Mouse (Mus musculus) frontal cortex, postnatal 10 days (tissue): ENCODE measurements at regions not wholly inside any gene's neighbourhood (a gene's known extent, or its start where the extent isn't known, plus 50 kb on each side); places are given as distances from the start of the nearest gene placed in this dataset.

Source experiments
- DNase-seq, 2 experiments: peaks; one replicate each; pipeline ENCODE4 v3.0.0; 2022; ENCODE audit warnings: low spot score in 2 of 2, mixed read lengths in 1 of 2

DNA sequence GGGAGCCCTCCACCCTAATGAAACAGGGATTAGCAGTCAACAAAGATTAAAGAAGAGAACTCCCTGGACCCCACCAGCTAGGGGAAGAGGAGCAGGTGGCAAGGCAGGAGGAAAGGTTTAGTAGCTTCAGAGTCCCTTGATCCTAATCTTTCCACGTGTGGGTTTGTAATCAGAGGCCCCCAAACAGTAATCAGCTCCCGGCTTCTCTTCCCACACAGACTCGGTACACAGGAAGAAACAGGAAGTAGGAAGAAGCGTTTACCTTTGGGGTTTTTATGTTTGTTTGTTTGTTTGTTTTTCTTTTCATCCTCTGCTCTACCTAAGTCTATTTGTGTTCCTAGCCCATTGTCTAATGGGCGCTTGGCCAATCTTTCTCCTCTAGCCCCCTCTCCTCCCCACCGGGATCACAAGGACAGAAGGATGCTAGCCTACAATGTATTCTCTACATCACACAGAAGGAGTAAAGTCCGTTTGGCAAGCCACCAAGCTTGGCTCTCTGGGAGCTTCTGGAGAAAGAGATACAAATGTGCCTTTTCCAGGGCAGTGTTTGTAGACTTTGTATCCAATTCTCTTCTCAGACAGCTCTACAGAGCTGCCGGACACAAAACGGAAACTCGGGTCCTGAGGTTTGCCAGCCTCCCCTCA is 226.5 kb upstream of the Jarid2 start:
- no peak for DNase-seq

DNA sequence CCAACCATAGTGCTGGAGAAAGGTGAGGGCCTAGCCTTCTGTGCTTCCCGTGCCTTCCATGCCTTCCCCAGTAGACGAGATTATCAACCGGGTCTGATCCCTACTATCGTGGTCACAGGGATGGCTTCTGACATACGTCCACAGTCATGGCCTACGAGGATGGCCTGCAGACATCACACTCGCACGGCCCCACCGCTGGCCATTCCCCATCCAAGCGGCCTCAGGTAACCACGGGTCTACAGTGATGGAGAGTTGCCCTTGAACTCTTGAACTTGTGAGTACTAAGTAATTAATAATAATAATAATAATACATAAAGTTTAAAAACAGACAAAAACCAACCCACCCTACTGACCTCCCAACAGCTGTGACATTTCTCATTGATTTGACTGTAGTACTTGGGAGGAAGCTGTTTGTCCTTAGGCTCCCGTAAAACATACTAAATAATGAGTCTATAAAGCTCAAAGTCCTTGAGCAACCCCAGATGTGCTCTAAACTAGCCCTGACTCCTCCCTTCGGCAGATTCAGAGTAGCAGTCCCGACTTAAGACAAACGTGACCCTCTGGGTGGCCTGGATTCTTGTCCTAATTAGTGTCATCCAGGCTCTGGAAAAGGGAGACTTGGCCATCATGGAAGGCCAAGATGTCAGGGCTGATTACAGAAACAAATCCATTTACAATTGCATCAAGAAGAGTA is 225.9 kb upstream of the Jarid2 start:
- DNase-seq: no peak

GRCm38 (mm10) chr13:44504455-44504854 is 224.8 kb upstream of the Jarid2 start:
- no peak for DNase-seq

DNA sequence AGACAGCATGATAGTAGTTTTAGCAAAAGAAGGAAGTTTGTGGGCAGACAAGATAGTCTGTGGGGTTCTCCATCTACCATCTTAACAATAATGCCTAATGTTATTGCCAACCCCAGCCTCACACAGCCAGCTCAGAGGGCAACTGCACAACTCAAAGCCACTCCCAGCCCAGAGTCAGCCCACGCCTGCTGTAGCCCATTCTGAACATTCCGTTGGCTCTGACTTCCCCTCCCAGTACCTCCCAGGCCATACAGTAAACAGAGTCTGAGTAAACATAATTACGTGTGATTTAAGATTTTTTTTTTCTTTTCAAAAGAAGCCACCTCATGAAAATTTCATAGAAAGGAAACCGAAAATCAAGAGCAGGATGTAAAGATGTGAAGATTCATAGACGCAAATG is 222.3 kb upstream of the Jarid2 start:
- DNase-seq: no peak

- no peak for DNase-seq
Measured at GRCm38 (mm10) chr13:44509526-44510159, 219.6 kb upstream of the Jarid2 start.

DNA sequence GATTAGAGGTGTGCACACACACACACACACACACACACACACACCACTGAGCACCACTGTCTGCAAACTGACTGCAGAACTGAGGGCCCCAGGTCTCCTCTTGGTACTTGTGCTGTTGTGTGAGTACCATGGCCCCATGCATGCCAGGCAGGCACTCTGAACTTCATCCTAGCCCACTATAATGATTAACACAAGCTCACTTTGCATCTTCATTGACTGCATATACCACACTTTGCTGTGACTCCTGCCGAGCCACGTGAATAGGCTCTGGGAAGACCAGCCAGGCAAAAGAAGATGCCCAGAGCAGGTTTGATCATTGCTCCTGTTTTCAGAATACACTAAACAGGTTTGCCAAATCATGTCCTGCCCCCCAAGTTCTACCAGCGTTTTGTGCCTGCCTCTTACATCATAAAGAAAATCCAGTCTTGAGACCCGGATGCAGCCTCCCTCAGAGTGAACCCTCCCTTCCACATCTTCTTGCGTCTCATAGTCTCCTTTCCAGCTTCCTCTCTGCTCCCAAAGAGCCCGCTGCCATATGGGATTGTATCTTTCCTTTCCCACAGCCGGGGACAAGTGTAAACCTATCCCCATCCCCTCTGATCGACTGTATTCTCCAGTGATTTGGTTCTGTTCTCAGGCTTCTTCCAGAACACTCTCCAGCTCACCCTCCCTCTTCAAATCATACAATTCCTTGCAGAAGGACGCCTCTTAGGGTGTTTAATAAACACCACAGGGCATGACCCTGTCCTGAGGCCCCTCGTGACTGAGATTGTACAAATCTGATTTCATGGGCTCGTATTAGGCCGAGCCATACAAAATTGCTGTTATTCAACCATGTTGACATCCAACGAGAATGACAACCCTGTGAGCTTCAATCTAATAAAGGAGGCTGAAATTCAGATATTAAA is 215.6 kb upstream of the Jarid2 start:
- no peak for DNase-seq

DNA sequence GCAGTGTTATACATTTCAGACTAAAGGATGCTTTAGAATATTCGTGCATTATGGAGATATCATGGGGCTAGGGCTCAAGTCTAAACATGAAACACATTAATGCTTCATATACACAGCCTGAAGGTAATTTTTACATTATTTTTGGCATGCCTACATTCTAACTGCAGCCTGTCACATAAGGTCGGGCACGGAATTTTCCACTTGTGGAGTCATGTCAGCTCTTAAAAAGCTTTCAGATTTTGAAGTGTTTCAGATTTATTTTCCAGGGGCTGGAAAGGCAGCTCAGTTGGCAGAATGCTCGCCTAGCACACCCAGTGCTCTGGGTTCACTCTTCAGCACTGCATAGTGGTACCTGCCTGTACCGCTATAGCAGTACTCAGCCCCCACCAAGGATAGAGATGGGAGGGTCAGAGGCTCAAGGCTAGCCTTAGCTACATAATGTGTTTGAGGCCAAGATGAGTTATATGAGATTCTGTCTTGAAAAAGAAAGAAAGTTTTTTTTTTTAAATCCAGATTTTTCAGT is 214.6 kb upstream of the Jarid2 start:
- no peak for DNase-seq

GRCm38 (mm10) chr13:44516863-44517262 is 212.4 kb upstream of the Jarid2 start:
- no peak for DNase-seq

- no peak for DNase-seq
Measured at GRCm38 (mm10) chr13:44517312-44517711, 212.0 kb upstream of the Jarid2 start.

GRCm38 (mm10) chr13:44518215-44518614 is 211.1 kb upstream of the Jarid2 start:
- no peak for DNase-seq

- DNase-seq: no peak
Measured at GRCm38 (mm10) chr13:44523516-44523915, 205.8 kb upstream of the Jarid2 start.

DNA sequence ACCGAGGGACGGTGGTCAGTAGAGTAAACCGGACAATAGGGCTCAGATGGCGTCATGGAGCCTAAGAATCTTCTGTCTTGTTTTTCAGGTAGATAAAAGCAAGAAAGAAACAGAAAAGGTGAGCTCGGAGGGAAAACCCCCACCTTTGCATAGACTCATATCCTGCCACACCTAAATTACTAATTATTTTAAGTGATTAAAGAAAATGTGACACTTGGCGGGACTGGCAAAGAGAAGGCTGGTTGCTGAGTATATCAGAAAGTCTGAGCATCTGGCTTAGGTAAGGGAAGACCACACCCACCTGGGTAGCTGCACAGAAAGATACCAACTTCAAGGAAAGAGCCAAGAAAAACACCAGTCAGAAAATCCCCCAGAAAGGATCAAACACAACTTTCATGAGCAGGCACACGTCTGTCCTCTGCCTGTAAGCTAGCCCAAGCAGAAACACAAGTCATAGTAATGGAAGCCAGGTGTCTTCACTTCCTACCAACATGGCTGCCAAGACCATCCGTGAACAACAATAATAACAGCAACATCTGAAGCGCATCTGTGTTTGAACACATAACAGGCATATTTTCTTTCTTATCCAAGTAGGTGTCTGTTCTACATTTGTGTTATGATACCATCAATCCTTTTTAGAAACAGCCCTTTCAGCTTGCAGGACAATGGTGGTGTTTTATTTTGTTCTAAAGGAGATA is 198.3 kb upstream of the Jarid2 start:
- DNase-seq: no peak

GRCm38 (mm10) chr13:44532631-44533180 is 196.6 kb upstream of the Jarid2 start:
- DNase-seq: no peak

DNA sequence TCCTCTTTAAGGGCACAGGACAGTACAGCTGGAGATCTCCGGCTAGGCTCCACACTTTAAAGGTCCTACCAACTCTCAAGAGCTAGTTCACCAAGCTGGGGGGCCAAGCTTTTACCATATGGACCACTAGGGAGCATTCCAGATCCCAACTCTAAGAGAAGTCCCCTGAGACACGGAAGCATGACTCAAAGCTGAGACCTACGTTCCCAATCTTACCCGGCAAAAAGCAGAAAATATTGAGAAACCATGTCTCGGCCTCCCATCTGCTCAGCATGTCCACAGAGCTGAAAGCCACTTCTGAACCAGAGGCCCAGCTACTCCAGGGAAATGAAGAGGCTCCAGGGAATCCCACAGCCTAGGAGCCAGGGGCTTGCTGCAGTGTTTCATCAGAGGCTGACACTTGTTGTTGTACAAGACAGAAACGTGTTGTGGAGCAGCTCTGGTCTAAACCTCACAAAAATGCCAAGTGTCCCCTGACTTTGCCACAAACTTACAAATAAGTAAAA is 194.6 kb upstream of the Jarid2 start:
- no peak for DNase-seq

DNA sequence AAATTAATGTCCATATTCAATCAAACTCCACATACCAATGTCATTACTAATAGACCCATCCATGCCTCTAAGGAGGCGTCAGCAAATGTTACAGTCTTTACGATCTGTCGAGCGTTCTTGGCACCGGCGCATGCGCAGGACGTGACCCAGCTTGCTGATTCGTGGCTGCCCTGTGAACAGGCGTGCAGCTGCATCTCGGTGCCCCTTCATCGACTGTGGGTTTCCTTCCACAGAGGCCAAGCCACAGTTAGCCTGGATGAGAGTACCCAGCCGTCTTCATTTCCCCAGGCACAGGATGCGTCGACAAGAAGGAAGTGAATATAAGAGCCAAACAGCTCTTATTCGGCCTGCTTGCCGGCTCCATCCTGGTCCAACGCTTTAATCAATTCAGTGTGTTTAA is 193.8 kb upstream of the Jarid2 start:
- DNase-seq: no peak

GRCm38 (mm10) chr13:44538238-44538637 is 191.0 kb upstream of the Jarid2 start:
- DNase-seq: no peak

DNA sequence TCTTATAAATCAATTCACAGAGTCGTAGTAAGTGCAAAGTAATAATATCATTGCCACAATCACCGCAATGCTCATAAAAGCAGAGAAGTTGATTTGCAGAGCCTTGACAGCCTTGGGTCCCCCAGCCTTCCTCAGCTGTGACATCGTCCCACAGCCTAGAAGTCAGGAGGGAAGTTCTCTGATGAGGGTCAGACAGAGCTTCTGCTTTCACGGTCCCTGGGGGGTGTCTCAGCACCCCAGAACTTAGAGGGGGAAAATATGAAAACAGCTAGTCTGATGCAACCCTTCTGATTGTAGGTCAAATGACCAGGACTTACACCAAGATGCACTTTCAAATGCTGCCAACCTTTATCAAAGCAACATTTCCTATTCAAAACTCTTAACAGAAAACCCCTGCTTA is 188.9 kb upstream of the Jarid2 start:
- no peak for DNase-seq

DNA sequence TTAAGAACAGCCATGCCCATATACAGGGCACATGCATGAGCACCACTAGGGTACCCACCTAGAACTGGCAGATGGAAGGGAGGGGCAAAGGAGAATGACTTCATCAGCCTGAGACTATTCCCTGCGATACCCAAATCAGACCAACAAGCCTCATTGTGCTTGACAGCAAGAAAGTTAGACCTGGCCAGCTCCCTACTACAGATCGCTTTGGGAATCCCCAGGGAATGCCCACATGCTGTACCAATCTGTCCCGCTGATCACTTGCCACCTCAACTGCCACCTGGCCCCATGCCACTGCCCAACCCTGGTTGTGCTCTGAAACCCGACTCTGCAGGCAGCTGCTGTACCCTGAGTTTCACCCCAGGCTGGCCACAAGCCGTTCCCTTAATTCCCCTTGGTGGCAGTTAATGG is 188.0 kb upstream of the Jarid2 start:
- no peak for DNase-seq

DNA sequence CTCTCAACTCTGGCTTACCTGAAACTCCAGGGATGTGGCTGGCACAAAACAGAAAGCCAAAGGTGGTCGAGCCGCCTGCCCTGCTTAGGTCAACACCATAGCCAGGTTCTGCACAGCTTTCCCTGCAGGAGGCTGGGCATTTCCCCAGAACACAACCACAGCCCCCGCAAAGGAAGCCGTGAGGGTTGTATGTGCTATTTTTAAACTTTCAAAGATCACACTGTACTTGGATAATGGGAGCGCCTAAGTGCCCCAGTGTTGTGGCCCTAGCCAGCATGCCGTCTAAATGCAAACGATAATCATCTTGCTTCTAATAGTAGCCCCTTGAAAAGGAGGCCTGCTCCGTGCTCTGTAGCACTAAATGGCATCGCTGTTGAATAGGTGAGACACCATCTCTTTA is 184.5 kb upstream of the Jarid2 start:
- no peak for DNase-seq

DNA sequence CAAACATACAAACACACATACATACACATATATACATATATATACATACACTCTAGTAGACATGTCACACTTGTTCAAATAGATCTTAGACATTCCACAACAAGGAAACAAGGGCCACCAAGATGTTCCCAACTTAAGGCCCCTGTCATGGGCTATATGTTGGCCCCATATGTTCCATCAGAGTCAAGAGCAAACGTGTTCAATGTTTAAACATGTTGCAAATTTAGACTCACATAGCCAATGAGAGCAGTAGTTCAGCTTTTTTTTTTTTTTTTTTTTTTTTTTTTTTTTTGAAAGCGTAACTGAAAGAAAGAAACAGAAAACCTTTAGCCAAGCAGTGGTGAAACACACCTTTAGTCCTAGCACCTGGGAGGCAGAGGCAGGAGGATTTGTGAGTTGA is 183.0 kb upstream of the Jarid2 start:
- no peak for DNase-seq

DNA sequence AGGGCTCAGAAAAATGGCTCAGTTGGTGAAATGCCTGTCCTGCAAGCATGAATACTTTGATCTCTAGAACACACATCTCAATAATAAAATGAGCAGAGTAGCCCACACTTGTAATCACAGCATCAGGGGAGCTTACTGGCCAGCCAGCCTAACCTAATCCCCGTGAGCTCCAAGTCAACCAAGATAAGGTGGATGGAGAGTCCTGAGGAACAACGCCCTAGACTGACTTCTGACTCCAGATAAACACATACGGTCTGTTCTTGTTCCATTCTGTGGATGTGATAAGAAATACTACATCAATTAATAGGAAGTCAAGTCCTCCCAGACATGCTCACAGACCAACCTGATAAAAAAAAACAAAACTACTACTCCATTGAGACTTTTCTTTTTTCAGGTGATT is 180.4 kb upstream of the Jarid2 start:
- no peak for DNase-seq
